Mouse (Mus musculus): ENCODE data around the gene Gk2. TPM values are rescaled to one million over a fixed set of nuclear protein-coding genes. Genes with fewer than 3 reads are reported as not detected.
A peak's percentile ranks its signal among the peaks of the same experiment; 100 is the strongest.

Gk2 gene
- polyA plus RNA-seq, 1 experiment from 2014 or later, result not detected

- H3K4me2 ChIP-seq (replicated peaks; ENCODE audit: low read depth, low read length), result no peak overlapping the region
- WGBS, result 92% methylated on average over 3 of the region's 3 CpGs
- H3K9me3 ChIP-seq (ENCODE audit: control insufficient read depth, low read length), result no peaks in the 10 kb centered on the region
- no peaks in the 10 kb centered on the region for H3K36me3 ChIP-seq (ENCODE audit: control insufficient read depth, insufficient read depth, low read length)
- no peak overlapping the region for H3K9ac ChIP-seq (ENCODE audit: low read depth, low read length)
- H3K27me3 ChIP-seq (ENCODE audit: control insufficient read depth, insufficient read depth, low read length), result no peaks in the 10 kb centered on the region
- DNase-seq (ENCODE audit: low spot score), result no peak
- no peak overlapping the region for H3K27ac ChIP-seq (ENCODE audit: low read depth, low read length)
- H3K4me1 ChIP-seq (replicated peaks; ENCODE audit: control insufficient read depth, insufficient read depth, low read length), result no peaks in the 10 kb centered on the region
- H3K4me3 ChIP-seq (ENCODE audit: low read depth, low read length), result no peak overlapping the region
- no peak for ATAC-seq (ENCODE audit: low FRiP score)
These were observed 6.0 kb upstream of the Gk2 start for GRCm38 (mm10) chr5:97462856-97463255.

- H3K27ac ChIP-seq (ENCODE audit: low read depth, low read length), result no peak overlapping the region
- no peak for DNase-seq (ENCODE audit: low spot score)
- no peaks in the 10 kb centered on the region for H3K4me1 ChIP-seq (replicated peaks; ENCODE audit: control insufficient read depth, insufficient read depth, low read length)
- ATAC-seq (ENCODE audit: low FRiP score), result no peak
- no peak overlapping the region for H3K4me2 ChIP-seq (replicated peaks; ENCODE audit: low read depth, low read length)
- H3K9me3 ChIP-seq (ENCODE audit: control insufficient read depth, low read length), result no peaks in the 10 kb centered on the region
- H3K27me3 ChIP-seq (ENCODE audit: control insufficient read depth, insufficient read depth, low read length), result no peaks in the 10 kb centered on the region
- H3K36me3 ChIP-seq (ENCODE audit: control insufficient read depth, insufficient read depth, low read length), result no peaks in the 10 kb centered on the region
- 71% methylated on average over 4 of the region's 4 CpGs for WGBS
- H3K4me3 ChIP-seq (ENCODE audit: low read depth, low read length), result no peak overlapping the region
- no peak overlapping the region for H3K9ac ChIP-seq (ENCODE audit: low read depth, low read length)
These were observed 5.4 kb downstream of the Gk2 start for GRCm38 (mm10) chr5:97451451-97451850.

- no peaks in the 10 kb centered on the region for H3K36me3 ChIP-seq (ENCODE audit: control insufficient read depth, insufficient read depth, low read length)
- ATAC-seq (ENCODE audit: low FRiP score) (no peak), DNase-seq (ENCODE audit: low spot score) (no peak)
- H3K9me3 ChIP-seq (ENCODE audit: control insufficient read depth, low read length), result no peaks in the 10 kb centered on the region
- H3K9ac ChIP-seq (ENCODE audit: low read depth, low read length), result no peak overlapping the region
- no peak overlapping the region for H3K4me3 ChIP-seq (ENCODE audit: low read depth, low read length)
- H3K4me2 ChIP-seq (replicated peaks; ENCODE audit: low read depth, low read length), result no peak overlapping the region
- no peaks in the 10 kb centered on the region for H3K4me1 ChIP-seq (replicated peaks; ENCODE audit: control insufficient read depth, insufficient read depth, low read length)
- WGBS, result 65% methylated on average over 1 of the region's 1 CpGs
- no peaks in the 10 kb centered on the region for H3K27me3 ChIP-seq (ENCODE audit: control insufficient read depth, insufficient read depth, low read length)
- H3K27ac ChIP-seq (ENCODE audit: low read depth, low read length), result no peak overlapping the region
These were observed 12.6 kb downstream of the Gk2 start for GRCm38 (mm10) chr5:97444191-97444590.

- Histone ChIP-seq H3K27me3 (ENCODE audit: control insufficient read depth, insufficient read depth, low read length) (no peaks in the 10 kb centered on the region), H3K36me3 (ENCODE audit: control insufficient read depth, insufficient read depth, low read length) (no peaks in the 10 kb centered on the region), H3K9ac (ENCODE audit: low read depth, low read length) (no peak overlapping the region), H3K27ac (ENCODE audit: low read depth, low read length) (no peak overlapping the region), H3K4me3 (ENCODE audit: low read depth, low read length) (no peak overlapping the region), H3K4me1 (replicated peaks; ENCODE audit: control insufficient read depth, insufficient read depth, low read length) (no peaks in the 10 kb centered on the region), H3K4me2 (replicated peaks; ENCODE audit: low read depth, low read length) (no peak overlapping the region), H3K9me3 (ENCODE audit: control insufficient read depth, low read length) (no peaks in the 10 kb centered on the region)
- WGBS, result 90% methylated on average over 2 of the region's 2 CpGs
- no peak for ATAC-seq (ENCODE audit: low FRiP score)
- DNase-seq (ENCODE audit: low spot score), result no peak
These were observed 24.3 kb downstream of the Gk2 start for GRCm38 (mm10) chr5:97432512-97432911.

GRCm38 (mm10) chr5:97429976-97430375 lies 26.8 kb downstream of the Gk2 start:
- Histone ChIP-seq H3K4me3 (ENCODE audit: low read depth, low read length) (no peak overlapping the region), H3K27me3 (ENCODE audit: control insufficient read depth, insufficient read depth, low read length) (no peaks in the 10 kb centered on the region), H3K9ac (ENCODE audit: low read depth, low read length) (no peak overlapping the region), H3K4me2 (replicated peaks; ENCODE audit: low read depth, low read length) (no peak overlapping the region), H3K4me1 (replicated peaks; ENCODE audit: control insufficient read depth, insufficient read depth, low read length) (no peaks in the 10 kb centered on the region), H3K36me3 (ENCODE audit: control insufficient read depth, insufficient read depth, low read length) (no peaks in the 10 kb centered on the region), H3K27ac (ENCODE audit: low read depth, low read length) (no peak overlapping the region), H3K9me3 (ENCODE audit: control insufficient read depth, low read length) (no peaks in the 10 kb centered on the region)
- 91% methylated on average over 9 of the region's 9 CpGs for WGBS
- ATAC-seq (ENCODE audit: low FRiP score) (no peak), DNase-seq (ENCODE audit: low spot score) (no peak)

GRCm38 (mm10) chr5:97421669-97422068 lies 35.2 kb downstream of the Gk2 start:
- DNase-seq (ENCODE audit: low spot score) (no peak), ATAC-seq (ENCODE audit: low FRiP score) (no peak)
- 84% methylated on average over 2 of the region's 2 CpGs for WGBS
- Histone ChIP-seq H3K4me1 (replicated peaks; ENCODE audit: control insufficient read depth, insufficient read depth, low read length) (no peaks in the 10 kb centered on the region), H3K9me3 (ENCODE audit: control insufficient read depth, low read length) (no peaks in the 10 kb centered on the region), H3K4me2 (replicated peaks; ENCODE audit: low read depth, low read length) (no peak overlapping the region), H3K9ac (ENCODE audit: low read depth, low read length) (no peak overlapping the region), H3K36me3 (ENCODE audit: control insufficient read depth, insufficient read depth, low read length) (no peaks in the 10 kb centered on the region), H3K4me3 (ENCODE audit: low read depth, low read length) (no peak overlapping the region), H3K27me3 (ENCODE audit: control insufficient read depth, insufficient read depth, low read length) (no peaks in the 10 kb centered on the region), H3K27ac (ENCODE audit: low read depth, low read length) (no peak overlapping the region)

- DNase-seq (ENCODE audit: low spot score) (no peak), ATAC-seq (ENCODE audit: low FRiP score) (no peak)
- no peaks in the 10 kb centered on the region for H3K9me3 ChIP-seq (ENCODE audit: control insufficient read depth, low read length)
- H3K4me2 ChIP-seq (replicated peaks; ENCODE audit: low read depth, low read length), result no peak overlapping the region
- no peak overlapping the region for H3K9ac ChIP-seq (ENCODE audit: low read depth, low read length)
- no peak overlapping the region for H3K27ac ChIP-seq (ENCODE audit: low read depth, low read length)
- no peaks in the 10 kb centered on the region for H3K36me3 ChIP-seq (ENCODE audit: control insufficient read depth, insufficient read depth, low read length)
- H3K4me1 ChIP-seq (replicated peaks; ENCODE audit: control insufficient read depth, insufficient read depth, low read length), result no peaks in the 10 kb centered on the region
- 81% methylated on average over 2 of the region's 2 CpGs for WGBS
- no peaks in the 10 kb centered on the region for H3K27me3 ChIP-seq (ENCODE audit: control insufficient read depth, insufficient read depth, low read length)
- H3K4me3 ChIP-seq (ENCODE audit: low read depth, low read length), result no peak overlapping the region
These were observed 39.6 kb downstream of the Gk2 start for GRCm38 (mm10) chr5:97417185-97417584.

- Histone ChIP-seq H3K4me2 (replicated peaks; ENCODE audit: low read depth, low read length) (no peak overlapping the region), H3K4me1 (replicated peaks; ENCODE audit: control insufficient read depth, insufficient read depth, low read length) (no peaks in the 10 kb centered on the region), H3K9me3 (ENCODE audit: control insufficient read depth, low read length) (no peaks in the 10 kb centered on the region), H3K36me3 (ENCODE audit: control insufficient read depth, insufficient read depth, low read length) (no peaks in the 10 kb centered on the region), H3K27me3 (ENCODE audit: control insufficient read depth, insufficient read depth, low read length) (no peaks in the 10 kb centered on the region), H3K27ac (ENCODE audit: low read depth, low read length) (no peak overlapping the region), H3K4me3 (ENCODE audit: low read depth, low read length) (no peak overlapping the region), H3K9ac (ENCODE audit: low read depth, low read length) (no peak overlapping the region)
- ATAC-seq (ENCODE audit: low FRiP score) (peak; percentile 47; the same call in 1 of the 2 replicates), DNase-seq (ENCODE audit: low spot score) (no peak)
- 82% methylated on average over 6 of the region's 6 CpGs for WGBS
These were observed 41.0 kb downstream of the Gk2 start for GRCm38 (mm10) chr5:97415837-97416236.

GRCm38 (mm10) chr5:97413716-97414115 lies 43.1 kb downstream of the Gk2 start:
- Histone ChIP-seq H3K9ac (ENCODE audit: low read depth, low read length) (no peak overlapping the region), H3K27me3 (ENCODE audit: control insufficient read depth, insufficient read depth, low read length) (no peaks in the 10 kb centered on the region), H3K4me3 (ENCODE audit: low read depth, low read length) (no peak overlapping the region), H3K27ac (ENCODE audit: low read depth, low read length) (no peak overlapping the region), H3K4me2 (replicated peaks; ENCODE audit: low read depth, low read length) (no peak overlapping the region), H3K36me3 (ENCODE audit: control insufficient read depth, insufficient read depth, low read length) (no peaks in the 10 kb centered on the region), H3K9me3 (ENCODE audit: control insufficient read depth, low read length) (no peaks in the 10 kb centered on the region), H3K4me1 (replicated peaks; ENCODE audit: control insufficient read depth, insufficient read depth, low read length) (no peaks in the 10 kb centered on the region)
- WGBS, result 91% methylated on average over 3 of the region's 3 CpGs
- ATAC-seq (ENCODE audit: low FRiP score) (no peak), DNase-seq (ENCODE audit: low spot score) (no peak)

Measured in hindbrain, embryonic 11.5 days (tissue).